Mouse (Mus musculus): Measurements from ENCODE around the gene Sbk2.
A peak's percentile ranks its signal among the peaks of the same experiment; 100 is the strongest.

The Sbk2 gene

GRCm38 (mm10) chr7:4922931-4923565, 41.2 kb downstream of the Sbk2 start:
- peak; percentile 81 for DNase-seq (ENCODE audit: extremely low spot score, low spot score)

GRCm38 (mm10) chr7:4922508-4922907, 41.7 kb downstream of the Sbk2 start:
- DNase-seq (ENCODE audit: extremely low spot score, low spot score), result peak; percentile 94

- no peak for DNase-seq (ENCODE audit: extremely low spot score, low spot score)
Measured at GRCm38 (mm10) chr7:4921824-4922482, 42.3 kb downstream of the Sbk2 start, which contains the start of gene Nat14. Gene Nat14, plus strand, starts transcription at chr7:4922028.

- no peak for DNase-seq (ENCODE audit: extremely low spot score, low spot score)
Measured at GRCm38 (mm10) chr7:4920976-4921823, 43.0 kb downstream of the Sbk2 start.

GRCm38 (mm10) chr7:4920496-4920895, 43.7 kb downstream of the Sbk2 start:
- DNase-seq (ENCODE audit: extremely low spot score, low spot score), result no peak

GRCm38 (mm10) chr7:4919971-4920370, 44.2 kb downstream of the Sbk2 start:
- DNase-seq (ENCODE audit: extremely low spot score, low spot score), result no peak

GRCm38 (mm10) chr7:4919096-4919495, 45.1 kb downstream of the Sbk2 start:
- no peak for DNase-seq (ENCODE audit: extremely low spot score, low spot score)

- DNase-seq (ENCODE audit: extremely low spot score, low spot score), result no peak
Measured at GRCm38 (mm10) chr7:4918681-4919080, 45.5 kb downstream of the Sbk2 start.

- no peak for DNase-seq (ENCODE audit: extremely low spot score, low spot score)
Measured at GRCm38 (mm10) chr7:4917494-4917893, 46.7 kb downstream of the Sbk2 start.

- peak; percentile 37 for DNase-seq (ENCODE audit: extremely low spot score, low spot score)
Measured at GRCm38 (mm10) chr7:4915669-4916416, 48.4 kb downstream of the Sbk2 start.

GRCm38 (mm10) chr7:4915007-4915665, 49.1 kb downstream of the Sbk2 start, which contains the start of gene Zfp628:
Gene Zfp628, plus strand, starts transcription at chr7:4915217.
- peak; percentile 98 for DNase-seq (ENCODE audit: extremely low spot score, low spot score)

- DNase-seq (ENCODE audit: extremely low spot score, low spot score), result no peak
Measured at GRCm38 (mm10) chr7:4912248-4912647, 52.0 kb downstream of the Sbk2 start.

GRCm38 (mm10) chr7:4911561-4911960, 52.6 kb downstream of the Sbk2 start:
- DNase-seq (ENCODE audit: extremely low spot score, low spot score), result peak; percentile 70

- no peak for DNase-seq (ENCODE audit: extremely low spot score, low spot score)
Measured at GRCm38 (mm10) chr7:4906466-4906950, 57.7 kb downstream of the Sbk2 start, which contains the start of gene Gm36210. Gene Gm36210, minus strand, starts transcription at chr7:4906516.

GRCm38 (mm10) chr7:4902404-4902803, 61.8 kb downstream of the Sbk2 start:
- DNase-seq (ENCODE audit: extremely low spot score, low spot score), result no peak

GRCm38 (mm10) chr7:4901171-4901570, 63.0 kb downstream of the Sbk2 start:
- peak; percentile 38 for DNase-seq (ENCODE audit: extremely low spot score, low spot score)

GRCm38 (mm10) chr7:4900523-4900851, 63.7 kb downstream of the Sbk2 start:
- DNase-seq (ENCODE audit: extremely low spot score, low spot score), result no peak

- DNase-seq (ENCODE audit: extremely low spot score, low spot score), result peak; percentile 31
Measured at GRCm38 (mm10) chr7:4899649-4900522, 64.3 kb downstream of the Sbk2 start.

- no peak for DNase-seq (ENCODE audit: extremely low spot score, low spot score)
Measured at GRCm38 (mm10) chr7:4898851-4899648, 65.2 kb downstream of the Sbk2 start.

Measured in neural tube, embryonic 10.5 days (tissue).